Mouse (Mus musculus) C2C12 (cell line): Measurements from ENCODE around the gene Gabrd. TPM values are rescaled to one million over a fixed set of nuclear protein-coding genes. Genes with fewer than 3 reads are reported as not detected.

Experiments
- H3K27me3 ChIP-seq: one replicate; pipeline ENCODE4 v1.6.1; 2011; ENCODE audit not compliant: control insufficient read depth, insufficient read depth, insufficient read length
- H3K36me3 ChIP-seq: one replicate; pipeline ENCODE4 v1.6.1; 2011; ENCODE audit not compliant: control insufficient read depth, insufficient read depth
- H3K4me3 ChIP-seq: one replicate; pipeline ENCODE4 v1.5.1; 2011; ENCODE audit warnings: mild to moderate bottlenecking, control low read depth; ENCODE audit not compliant: poor library complexity, insufficient read depth, severe bottlenecking
- H3K79me2 ChIP-seq: one replicate; pipeline ENCODE4 v1.6.1; 2011; ENCODE audit not compliant: control insufficient read depth, insufficient read depth
- H3K79me3 ChIP-seq: one replicate; pipeline ENCODE4 v1.6.1; 2011; ENCODE audit warnings: low read depth, control low read depth
- H3ac ChIP-seq: one replicate; pipeline ENCODE3; 2011; ENCODE audit warnings: low read depth; ENCODE audit not compliant: control insufficient read depth, insufficient read length
- CEBPB ChIP-seq: IDR thresholded peaks from one replicate; pipeline ENCODE4 v1.6.1; 2011; ENCODE audit warnings: low read depth, mild to moderate bottlenecking, control low read depth, moderate library complexity
- CTCF ChIP-seq: IDR thresholded peaks from one replicate; pipeline ENCODE4 v1.5.1; 2011; ENCODE audit not compliant: control insufficient read depth, insufficient read depth, insufficient read length
- FOSL1 ChIP-seq: IDR thresholded peaks from one replicate; pipeline ENCODE4 v1.8.0; 2011; ENCODE audit warnings: mild to moderate bottlenecking, low read length; ENCODE audit not compliant: poor library complexity, insufficient read depth, severe bottlenecking
- MAX ChIP-seq: IDR thresholded peaks from one replicate; pipeline ENCODE4 v1.6.1; 2011; ENCODE audit warnings: mild to moderate bottlenecking, control low read depth
- MYOD1 ChIP-seq: IDR thresholded peaks from one replicate; pipeline ENCODE4 v1.6.1; 2011; ENCODE audit warnings: low read depth; ENCODE audit not compliant: control insufficient read depth, insufficient read length
- MYOG ChIP-seq: IDR thresholded peaks from one replicate; pipeline ENCODE4 v1.6.1; 2011; ENCODE audit not compliant: control insufficient read depth, insufficient read length; ENCODE audit errors: extremely low read depth
- USF1 ChIP-seq: IDR thresholded peaks from one replicate; pipeline ENCODE4 v1.6.1; 2011; ENCODE audit warnings: low read depth, mild to moderate bottlenecking, control low read depth, moderate library complexity
- polyA plus RNA-seq: library from polyadenylated mRNA; unstranded; fragments of >200 nt; fragmentation: generic; extraction: Trizol; gene quantifications from one replicate; pipeline ENCODE4 v1.2.1, GENCODE M21; 2012; ENCODE audit warnings: missing spikeins

The Gabrd gene
- polyA plus RNA-seq, 1 experiment = not detected

DNA sequence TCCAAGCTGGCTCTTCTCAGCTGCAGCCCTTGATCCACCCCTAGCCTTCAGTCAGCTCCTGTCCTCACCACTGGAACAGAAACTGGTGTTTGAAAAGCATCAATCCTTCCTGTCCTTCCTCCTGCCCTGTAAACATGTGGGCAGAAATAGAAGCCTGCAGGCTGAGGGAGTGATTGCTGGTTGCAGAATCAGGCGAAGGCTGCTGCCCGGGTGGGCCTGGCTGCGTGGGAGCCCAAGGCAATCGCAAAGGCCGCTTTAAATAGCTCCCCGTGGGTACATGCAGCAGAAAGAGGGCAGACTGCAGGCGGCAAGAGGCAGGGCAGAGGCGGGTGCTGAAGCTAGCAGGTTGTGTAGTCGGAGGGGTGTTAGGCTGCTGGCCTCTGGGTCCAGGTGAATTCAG, 15.2 kb downstream of the Gabrd start:
- Histone ChIP-seq H3K79me2 (no peaks in the 10 kb centered on the region), H3ac (no peak overlapping the region), H3K36me3 (no peaks in the 10 kb centered on the region), H3K79me3 (no peaks in the 10 kb centered on the region), H3K27me3 (peaks cover 84% of the 10 kb centered on the region), H3K4me3 (no peak overlapping the region)
- TF ChIP-seq FOSL1 (no peak), MYOG (no peak), CTCF (no peak), CEBPB (no peak), MAX (no peak), USF1 (no peak), MYOD1 (no peak)

GRCm38 (mm10) chr4:155381974-155382373, 15.9 kb downstream of the Gabrd start:
- TF ChIP-seq CTCF (no peak), MAX (no peak), MYOG (no peak), MYOD1 (no peak), FOSL1 (no peak), USF1 (no peak), CEBPB (no peak)
- Histone ChIP-seq H3K79me2 (no peaks in the 10 kb centered on the region), H3ac (no peak overlapping the region), H3K79me3 (no peaks in the 10 kb centered on the region), H3K36me3 (no peaks in the 10 kb centered on the region), H3K27me3 (peaks cover 84% of the 10 kb centered on the region), H3K4me3 (no peak overlapping the region)

GRCm38 (mm10) chr4:155371797-155372735, 25.8 kb downstream of the Gabrd start:
- H3ac ChIP-seq = no peak overlapping the region
- H3K36me3 ChIP-seq = no peaks in the 10 kb centered on the region
- H3K79me3 ChIP-seq = no peaks in the 10 kb centered on the region
- no peaks in the 10 kb centered on the region for H3K79me2 ChIP-seq
- no peak for TF ChIP-seq MYOD1
- TF ChIP-seq USF1 = no peak
- TF ChIP-seq MAX = no peak
- TF ChIP-seq MYOG = no peak
- TF ChIP-seq CTCF = no peak
- TF ChIP-seq FOSL1 = no peak
- no peak for TF ChIP-seq CEBPB
- H3K27me3 ChIP-seq = peaks cover 75% of the 10 kb centered on the region
- no peak overlapping the region for H3K4me3 ChIP-seq

DNA sequence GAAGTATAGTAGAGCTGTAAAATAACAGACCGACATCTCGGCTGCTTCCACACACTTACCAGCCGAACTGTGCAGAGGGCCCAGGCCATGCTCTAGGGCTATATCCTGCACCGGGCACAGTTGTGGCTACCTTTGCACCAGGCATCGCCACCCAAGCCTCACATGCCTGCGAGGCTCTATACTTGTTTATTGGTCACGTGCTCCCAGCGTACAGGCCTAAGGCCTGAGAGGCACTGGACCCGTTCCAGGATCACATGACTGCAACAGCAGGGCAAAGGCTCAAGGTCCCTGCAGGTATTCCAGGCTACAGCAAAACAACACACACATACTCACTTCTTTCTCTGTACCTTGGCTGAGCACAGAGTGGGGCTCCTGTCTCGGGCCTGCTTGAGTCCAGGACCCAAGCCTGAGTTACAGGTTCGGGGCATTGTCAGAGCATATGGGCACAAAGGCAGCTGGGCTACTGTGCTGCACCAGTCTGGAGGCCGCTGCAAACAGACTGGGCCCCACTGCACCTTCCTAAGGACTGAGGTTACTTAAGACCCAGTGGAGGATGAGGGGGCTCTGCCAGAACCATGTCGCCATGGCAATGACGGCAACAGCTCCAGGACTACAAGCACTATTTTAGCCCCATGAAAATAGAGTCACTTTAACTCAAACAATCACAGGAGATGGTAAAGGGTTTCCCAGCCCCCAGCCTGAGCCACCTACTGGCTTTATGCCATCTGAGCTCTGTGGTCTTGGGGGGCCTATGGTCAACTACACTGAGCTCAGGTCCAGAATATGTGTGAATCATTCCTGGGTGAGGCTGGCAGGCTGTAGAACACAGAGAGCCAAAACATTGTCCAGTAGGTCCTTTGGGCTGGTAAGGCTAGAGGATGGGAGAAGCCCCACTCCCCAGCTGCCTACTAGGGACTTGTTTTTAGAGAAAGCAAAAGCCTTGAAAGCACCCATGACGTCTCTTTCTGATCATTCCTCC, 26.9 kb downstream of the Gabrd start:
- TF ChIP-seq MYOG (no peak), MYOD1 (no peak), CTCF (no peak), CEBPB (no peak), USF1 (peak; percentile 30)
- H3K79me3 ChIP-seq = no peaks in the 10 kb centered on the region
- H3K27me3 ChIP-seq = peaks cover 75% of the 10 kb centered on the region
- no peak overlapping the region for H3K4me3 ChIP-seq
- H3ac ChIP-seq = no peak overlapping the region
- no peaks in the 10 kb centered on the region for H3K79me2 ChIP-seq
- H3K36me3 ChIP-seq = no peaks in the 10 kb centered on the region

GRCm38 (mm10) chr4:155368684-155369083, 29.2 kb downstream of the Gabrd start:
- H3K79me3 ChIP-seq = no peaks in the 10 kb centered on the region
- H3K79me2 ChIP-seq = no peaks in the 10 kb centered on the region
- TF ChIP-seq MYOG (no peak), CTCF (peak; percentile 59)
- H3ac ChIP-seq = no peak overlapping the region
- no peaks in the 10 kb centered on the region for H3K36me3 ChIP-seq
- H3K4me3 ChIP-seq = no peak overlapping the region
- peaks cover 76% of the 10 kb centered on the region for H3K27me3 ChIP-seq
